Comparison of ENCODE assay signal across 8 mouse cellular contexts in the genomic region with DNA sequence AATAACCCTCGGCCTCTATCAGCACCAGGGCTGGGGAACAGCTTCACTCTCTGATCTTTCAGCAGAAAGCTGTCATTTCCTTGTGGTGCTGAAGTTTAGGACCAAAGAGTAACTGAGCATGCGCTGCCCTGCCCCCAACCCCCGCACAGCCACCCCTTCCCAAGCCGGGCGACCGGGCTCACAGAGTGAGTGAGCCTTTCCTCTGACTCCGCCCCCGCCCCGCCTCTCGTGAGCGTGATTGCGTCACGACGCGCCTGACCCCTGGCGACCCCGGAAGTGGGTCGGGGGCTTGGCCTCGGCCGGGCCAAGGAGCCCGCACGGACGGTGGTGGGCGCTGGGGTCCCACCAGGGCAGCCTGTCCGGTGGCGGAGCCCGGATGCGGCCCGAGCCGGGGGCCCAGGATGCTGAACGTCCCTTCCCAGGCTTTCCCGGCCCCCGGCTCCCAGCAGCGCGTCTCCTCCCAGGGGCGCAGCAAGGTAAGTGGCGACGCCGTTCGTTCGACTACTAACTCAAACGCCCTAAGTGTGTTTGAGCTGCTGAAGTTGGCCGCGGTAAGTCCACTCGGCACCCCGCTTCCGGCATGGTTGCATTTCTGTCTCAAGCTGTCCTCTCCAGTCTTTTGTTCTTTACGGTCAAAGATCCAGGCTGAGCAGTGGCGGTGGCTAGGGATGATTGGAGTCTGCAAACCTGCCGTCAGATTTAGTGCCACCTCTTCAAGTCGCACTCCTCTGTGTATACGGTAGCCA. TPM values are rescaled to one million over a fixed set of nuclear protein-coding genes. Genes with fewer than 3 reads are reported as not detected.
DNase-seq lines count a peak whose midpoint lies in the region; ATAC-seq lines count a peak whose summit lies in the region.

Gene Cyb5r4, plus strand, starts transcription at position 237 of the 746 bp plus-strand sequence.

- peak; percentile 95 to 97 for DNase-seq in adrenal gland, adult 18-20 months (ENCODE audit: low spot score in 2 of 2)
- DNase-seq in embryo, embryonic 11 days: peak; percentile 98
- DNase-seq in gastrocnemius, postnatal 25 days: peak; percentile 93
- peak; percentile 98 for DNase-seq in intestine, embryonic 14.5 days (ENCODE audit: low spot score)
- peak; percentile 95 for DNase-seq in left cerebral cortex, postnatal 14 days (ENCODE audit: low spot score in 2 of 2)
- DNase-seq in mesoderm, embryonic 11.5 days (ENCODE audit: low read depth, low spot score): peak; percentile 98
- DNase-seq in right cerebral cortex, postnatal 36 days (ENCODE audit: low spot score in 2 of 2): peak; percentile 90 to 91
- DNase-seq in yolk sac, embryonic 10.5 days (ENCODE audit: low spot score): peak; percentile 96

- H3K27me3 ChIP-seq in intestine, embryonic 14.5 days (replicated peaks; ENCODE audit: control insufficient read depth, insufficient read depth, low read length): peaks cover 4% of the 10 kb centered on the region; the same call in 1 of the 2 replicates

- WGBS in intestine, embryonic 14.5 days: under 1% methylated on average over 48 of the region's 52 CpGs

- peaks cover 7% of the 10 kb centered on the region; the same call in 1 of the 2 replicates for H3K4me1 ChIP-seq in intestine, embryonic 14.5 days (replicated peaks; ENCODE audit: control insufficient read depth, insufficient read depth, low read length)

- peak within 1 kb of the TSS; percentile 50 for H3K4me2 ChIP-seq in intestine, embryonic 14.5 days (ENCODE audit: low read length)

- H3K9me3 ChIP-seq in intestine, embryonic 14.5 days (ENCODE audit: control insufficient read depth, low read length): no peaks in the 10 kb centered on the region

- peak within 1 kb of the TSS; percentile 69; the same call in 1 of the 2 replicates for H3K27ac ChIP-seq in intestine, embryonic 14.5 days (ENCODE audit: low read depth)

- intact Hi-C loops in left cerebral cortex, postnatal 14 days (cut with DNase I): loop anchor here (10.0 kb wide), 1 partner anchor 427 kb away; no protein-coding TSS in a partner anchor

- peak within 1 kb of the TSS; percentile 75 for H3K9ac ChIP-seq in intestine, embryonic 14.5 days (ENCODE audit: low read length)

- ATAC-seq in intestine, embryonic 14.5 days (replicated peaks; ENCODE audit: low FRiP score, low TSS enrichment, low read depth): peak; percentile 99

- peak within 1 kb of the TSS; percentile 75 for H3K4me3 ChIP-seq in intestine, embryonic 14.5 days (ENCODE audit: low read depth, low read length)

- H3K36me3 ChIP-seq in intestine, embryonic 14.5 days (ENCODE audit: control insufficient read depth, insufficient read depth, low read length): no peaks in the 10 kb centered on the region

RNA-seq across cellular contexts. Expression of gene Cyb5r4, which starts in this region (rescaled TPM):
- total RNA-seq in adrenal gland, adult 18-20 months (2021): 10 to 100 TPM; 37.0 to 41.4 TPM
- 10 to 100 TPM; 23.7 to 29.5 TPM for total RNA-seq in gastrocnemius, postnatal 25 days (2021)
- polyA plus RNA-seq in intestine, embryonic 14.5 days (2014; fragmentation: Nextera tagmentation; extraction: Ambion mirVana): 49.7 and 52.9 TPM in 2 replicates
- 10 to 100 TPM; 28.1 to 34.7 TPM for total RNA-seq in left cerebral cortex, postnatal 14 days (2021)

Comparison
In these comparisons a context has a peak if more than half of its experiments do, and no peak if none do; other contexts are left out.
1. Peak in every context shown above with its lines: DNase-seq, ATAC-seq, H3K4me3 ChIP-seq and H3K27ac ChIP-seq.